Mouse (Mus musculus) frontal cortex, postnatal 25 days (tissue): Measurements from ENCODE around the gene Spa17.

Source experiments
- DNase-seq, 2 experiments: peaks; one replicate each; pipeline ENCODE4 v3.0.0; 2022; ENCODE audit warnings: low spot score in 2 of 2

Spa17 gene

DNA sequence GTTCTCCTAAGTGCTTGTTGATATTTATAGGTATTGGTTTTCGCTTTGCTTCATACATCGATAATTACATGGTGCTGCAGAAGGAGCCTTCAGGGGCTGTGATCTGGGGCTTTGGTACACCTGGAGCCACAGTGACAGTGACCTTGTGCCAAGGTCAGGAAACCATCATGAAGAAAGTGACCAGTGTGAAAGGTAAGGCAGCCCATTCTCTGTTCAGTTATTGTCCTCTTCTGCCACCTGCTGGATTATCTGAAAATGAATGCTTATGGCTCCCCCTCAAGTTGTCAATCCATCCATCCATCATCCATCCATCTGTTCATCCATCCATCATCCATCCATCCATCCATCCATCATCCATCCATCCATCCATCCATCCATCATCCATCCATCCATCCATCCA lies 3.2 kb upstream of the Spa17 start:
- no peak for DNase-seq

DNA sequence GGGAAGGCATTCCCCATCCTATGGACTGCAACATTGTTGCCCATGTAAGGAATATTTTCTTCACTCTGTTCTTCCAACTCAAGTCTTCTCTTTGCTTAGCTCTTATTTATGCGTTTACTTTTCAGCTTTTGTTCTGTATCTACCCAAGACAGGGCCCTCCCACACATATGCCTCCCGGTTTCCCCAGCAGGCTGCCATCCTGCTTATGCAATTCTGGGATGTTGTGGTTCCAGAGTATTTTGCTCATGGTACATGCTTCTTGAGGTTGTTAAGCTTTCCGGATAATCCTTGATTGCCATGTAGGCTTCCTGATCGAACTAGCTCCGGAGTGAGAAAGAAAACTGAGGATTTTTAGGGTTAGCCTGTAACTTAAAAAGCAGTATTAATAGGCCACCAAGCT lies 1.7 kb upstream of the Spa17 start:
- DNase-seq = no peak

DNA sequence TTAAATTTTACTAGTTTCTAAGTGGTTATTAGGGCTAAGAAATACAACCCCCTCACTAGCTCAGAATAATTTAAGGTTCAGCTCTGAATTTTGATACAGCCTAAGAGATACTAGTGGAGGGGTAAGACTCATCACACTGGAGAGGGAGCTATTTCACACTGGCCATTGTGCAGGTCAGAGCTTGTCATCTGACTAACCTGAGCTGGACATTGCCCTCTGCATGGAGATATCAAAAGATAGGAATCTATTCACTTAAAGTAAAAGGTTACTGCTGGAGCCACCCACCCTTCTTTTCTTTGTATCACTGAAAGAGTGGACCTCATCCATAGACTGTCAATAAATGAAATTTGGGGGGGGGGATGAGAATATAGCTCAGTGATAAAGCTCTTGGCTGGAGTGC lies 794 bp upstream of the Spa17 start:
- no peak for DNase-seq

DNA sequence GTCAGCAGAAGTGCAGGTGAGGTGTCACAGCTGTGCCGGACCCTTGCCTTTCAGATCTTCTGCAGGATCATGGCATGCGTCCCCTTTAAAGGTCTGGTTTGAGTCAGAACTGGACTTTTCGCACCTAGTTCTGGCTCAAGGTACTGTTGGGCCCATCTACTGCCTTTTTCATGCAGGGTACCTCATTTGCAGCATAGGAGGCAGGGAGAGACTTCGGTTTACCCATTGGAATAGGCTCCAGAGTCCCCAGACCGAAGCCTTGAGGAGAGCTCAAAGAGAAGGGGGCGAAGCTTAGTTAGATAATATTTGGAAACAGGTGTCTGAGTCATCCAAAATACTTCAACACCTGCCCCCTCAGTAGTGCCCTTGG lies 374 bp upstream of the Spa17 start:
- DNase-seq = no peak

DNA sequence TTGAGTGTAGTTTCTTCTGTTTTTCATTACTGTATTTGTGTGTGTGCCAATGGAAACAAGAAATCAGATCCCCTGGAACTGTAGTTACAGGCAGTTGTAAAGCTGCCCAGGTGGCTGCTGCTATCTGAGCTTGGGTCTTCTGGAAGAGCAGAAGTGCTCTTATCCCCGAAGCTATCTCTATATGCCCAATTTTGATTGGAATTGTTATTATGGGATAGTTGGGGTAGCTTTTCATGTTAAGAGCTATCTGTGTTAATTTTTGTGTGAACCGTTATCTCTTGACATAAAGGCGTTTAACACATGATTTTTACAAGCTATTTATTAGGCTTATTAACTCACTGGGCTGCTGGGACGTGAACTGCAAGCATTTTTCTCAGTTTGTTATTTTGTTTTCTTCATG lies 4.0 kb downstream of the Spa17 start:
- DNase-seq = no peak

DNA sequence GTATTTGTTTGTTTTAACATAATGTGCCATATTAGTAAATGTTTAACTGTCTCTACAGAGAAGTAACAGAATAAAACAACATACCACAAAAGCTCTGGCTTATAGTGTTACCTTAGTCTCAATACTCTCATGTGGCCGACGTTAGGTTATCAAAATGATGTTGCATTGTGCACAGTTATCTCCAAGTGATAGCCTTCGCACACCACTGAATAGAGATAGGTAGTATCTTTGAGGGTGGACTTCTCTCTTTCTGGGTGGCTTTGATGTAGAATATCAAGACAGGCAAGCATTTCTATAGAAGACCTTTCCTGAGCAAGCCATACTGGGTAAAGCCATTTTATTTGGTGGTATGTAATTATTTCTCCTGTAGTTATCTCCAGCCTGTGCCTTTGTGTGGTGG lies 8.4 kb downstream of the Spa17 start:
- no peak for DNase-seq

DNA sequence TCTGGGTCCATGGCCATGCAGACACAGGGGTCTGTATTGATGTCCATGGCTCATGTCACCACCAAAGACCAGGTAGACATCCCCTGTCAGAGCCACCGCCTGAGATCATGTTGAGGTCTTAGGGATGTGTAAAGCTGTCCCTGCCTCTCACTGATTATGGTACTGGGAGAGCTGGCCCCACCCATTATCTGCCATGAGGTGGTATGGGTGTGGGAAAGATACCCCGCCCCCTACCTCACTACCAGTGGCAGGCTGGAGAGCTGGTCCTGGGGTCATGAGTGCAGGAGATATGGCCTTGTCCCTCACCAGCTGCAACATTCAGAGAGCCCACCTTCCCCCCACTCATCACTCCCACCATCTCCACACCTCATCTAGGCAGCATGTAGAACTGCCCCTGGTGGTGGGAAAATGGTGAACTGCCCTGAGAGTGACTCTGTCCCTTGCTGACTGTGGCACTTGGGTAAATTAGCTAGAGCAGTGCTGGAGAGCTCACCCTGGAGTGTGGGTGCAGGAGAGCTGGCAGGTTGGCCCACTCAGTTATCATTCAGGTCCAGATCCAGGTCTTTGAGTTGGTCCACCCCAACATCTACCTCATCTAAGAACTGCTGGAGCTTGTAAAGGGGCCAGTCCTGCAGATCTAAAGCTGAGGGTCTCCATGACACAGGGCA lies 12.8 kb downstream of the Spa17 start:
- no peak for DNase-seq

DNA sequence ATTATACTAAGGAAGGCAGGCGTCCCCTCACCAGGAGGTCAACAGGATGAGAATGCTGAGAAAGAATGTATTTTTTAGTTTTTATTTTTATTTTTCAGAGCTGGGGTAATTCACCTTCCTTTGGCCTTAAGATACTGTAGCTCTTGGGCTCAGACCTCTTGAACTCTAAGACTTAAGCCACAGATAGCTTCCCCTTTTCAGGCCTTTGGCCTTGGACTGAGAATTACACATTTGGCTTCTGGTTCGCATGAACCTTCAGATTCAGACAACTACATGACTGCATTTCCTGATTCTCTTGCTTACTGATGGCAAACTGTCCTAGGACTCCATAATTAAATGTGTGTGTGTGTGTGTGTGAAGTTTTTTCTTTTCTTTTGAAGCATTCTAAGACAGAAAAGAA lies 14.9 kb downstream of the Spa17 start:
- no peak for DNase-seq

DNA sequence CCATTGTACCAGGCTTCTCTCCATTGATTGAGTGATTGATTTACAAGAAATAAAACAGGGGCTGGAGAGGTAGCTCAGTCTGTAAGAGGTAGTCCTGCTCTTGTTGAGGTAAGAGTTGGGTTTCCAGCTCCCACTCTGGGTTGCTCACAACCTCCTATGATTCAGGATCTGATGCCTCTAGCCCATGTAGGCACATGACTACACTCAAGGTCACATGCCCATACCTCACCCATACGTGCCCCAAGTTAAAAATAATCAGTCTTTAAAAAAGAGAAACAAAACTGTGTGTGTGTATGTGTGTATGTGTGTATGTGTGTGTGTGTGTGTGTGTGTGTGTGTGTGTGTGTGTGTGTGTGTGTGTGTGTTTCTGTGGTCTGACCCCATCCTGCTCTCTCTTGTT lies 18.0 kb downstream of the Spa17 start:
- no peak for DNase-seq

DNA sequence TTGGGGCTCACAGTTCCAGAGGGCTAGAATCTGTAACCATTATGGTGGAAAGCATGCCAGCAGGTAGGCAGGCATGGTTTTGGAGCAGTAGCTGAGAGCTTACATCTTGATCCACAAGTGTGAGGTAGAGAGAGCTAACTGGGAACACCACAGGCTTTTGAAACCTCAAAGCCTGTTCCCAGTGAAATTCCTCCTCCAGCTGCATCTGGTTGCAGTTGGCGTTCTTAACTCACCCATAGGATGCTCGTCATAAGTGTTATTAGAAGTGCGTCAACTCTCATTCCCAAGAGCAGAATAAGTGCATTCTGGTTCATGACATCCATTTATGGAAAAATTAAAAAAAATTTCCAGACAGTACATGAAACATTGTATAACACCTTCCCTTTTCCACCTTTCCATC lies 19.8 kb downstream of the Spa17 start:
- no peak for DNase-seq

DNA sequence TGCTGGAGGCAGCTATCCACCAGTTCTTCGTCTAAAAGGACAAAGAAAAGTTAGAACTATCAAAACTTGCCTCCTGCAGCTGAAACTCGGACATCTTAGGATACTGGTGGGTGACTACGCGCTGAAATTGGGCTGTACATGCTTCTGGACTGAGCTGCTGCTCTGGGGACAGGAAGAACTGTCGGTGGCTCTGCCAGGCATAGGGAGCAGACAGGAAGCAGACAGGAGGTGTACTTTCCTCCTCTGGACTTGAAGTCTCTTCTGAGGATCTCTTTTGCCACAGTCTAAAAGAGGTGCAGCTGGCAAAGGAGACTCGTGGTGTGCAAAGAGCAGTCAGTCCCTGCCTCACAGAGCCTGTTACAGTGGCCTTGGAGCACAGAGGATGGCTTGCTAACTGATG lies 20.9 kb downstream of the Spa17 start:
- no peak for DNase-seq

DNA sequence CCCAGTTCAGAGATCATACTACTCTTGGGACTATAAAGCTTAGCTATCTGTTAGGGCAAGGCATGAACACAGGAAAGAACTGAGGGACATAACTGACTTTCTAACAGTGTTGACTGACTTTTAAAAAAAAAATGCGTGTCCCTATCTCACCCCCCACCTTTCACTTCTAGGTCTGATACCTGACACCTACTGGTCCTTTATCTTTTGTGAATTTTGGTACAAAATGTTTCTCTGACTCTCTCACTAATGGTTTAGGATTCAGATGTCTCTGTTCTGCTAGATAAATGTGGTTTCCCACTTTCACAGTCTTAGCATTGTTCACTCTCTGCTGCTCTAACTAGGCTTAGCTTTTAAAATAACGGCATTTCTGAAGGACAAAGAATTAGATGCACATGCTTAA lies 21.5 kb downstream of the Spa17 start:
- DNase-seq = no peak

DNA sequence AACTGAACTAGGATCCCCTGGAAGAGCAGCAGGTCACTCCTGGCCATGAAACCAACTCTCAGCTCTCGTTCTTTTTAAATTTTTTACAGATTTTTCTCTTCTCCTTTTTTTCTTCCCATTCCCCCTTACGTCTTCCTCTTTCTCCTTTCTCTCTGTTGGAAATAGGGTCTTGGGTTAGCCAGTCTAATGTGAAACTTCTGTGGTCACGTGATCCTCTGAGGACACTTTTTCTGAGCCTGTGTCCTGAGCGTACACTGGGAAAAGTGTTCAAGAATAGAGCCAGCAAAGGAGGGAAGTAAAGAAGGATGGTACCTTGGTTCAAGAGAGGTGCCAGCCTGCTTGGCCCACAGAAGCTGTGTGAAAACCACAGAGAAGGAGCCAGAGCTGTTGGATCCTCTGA lies 23.1 kb downstream of the Spa17 start:
- DNase-seq = no peak

DNA sequence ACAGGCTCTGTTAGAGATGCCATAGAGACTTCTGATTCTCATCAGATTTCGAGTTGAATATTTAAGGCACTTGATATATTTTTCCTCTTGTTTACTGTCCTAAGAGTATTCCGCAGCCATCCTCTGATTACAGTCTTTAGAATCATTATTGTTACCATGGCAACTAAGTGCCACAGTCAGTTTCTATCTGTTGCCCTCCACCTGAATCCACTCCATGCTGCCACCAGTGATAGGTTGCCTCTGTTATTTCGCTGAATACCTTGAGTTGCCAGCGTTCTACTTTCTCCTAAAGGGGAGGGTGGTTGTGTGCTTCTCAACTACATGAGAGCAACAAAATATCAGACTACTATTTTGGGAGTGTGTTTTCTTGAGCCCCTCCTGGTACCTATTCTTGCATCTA lies 26.8 kb downstream of the Spa17 start:
- no peak for DNase-seq

DNA sequence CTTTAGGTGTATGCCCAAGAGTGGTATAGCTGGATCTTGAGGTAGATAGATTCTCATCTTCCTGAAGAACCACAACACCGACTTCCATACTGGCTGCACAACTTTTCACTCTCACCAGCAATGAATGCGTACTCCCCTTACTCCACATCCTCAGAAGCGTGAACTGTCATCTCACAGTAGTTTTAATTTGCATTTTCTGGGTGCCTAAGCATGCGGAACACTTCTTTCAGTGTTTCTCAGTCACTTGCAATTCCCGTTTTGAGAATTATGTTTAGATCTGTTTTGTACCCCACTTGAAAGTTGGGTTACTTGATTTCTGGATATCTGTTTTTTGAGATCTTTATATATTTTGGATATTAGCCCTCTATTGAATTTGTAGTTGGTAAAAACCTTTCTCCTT lies 29.9 kb downstream of the Spa17 start:
- DNase-seq = no peak

DNA sequence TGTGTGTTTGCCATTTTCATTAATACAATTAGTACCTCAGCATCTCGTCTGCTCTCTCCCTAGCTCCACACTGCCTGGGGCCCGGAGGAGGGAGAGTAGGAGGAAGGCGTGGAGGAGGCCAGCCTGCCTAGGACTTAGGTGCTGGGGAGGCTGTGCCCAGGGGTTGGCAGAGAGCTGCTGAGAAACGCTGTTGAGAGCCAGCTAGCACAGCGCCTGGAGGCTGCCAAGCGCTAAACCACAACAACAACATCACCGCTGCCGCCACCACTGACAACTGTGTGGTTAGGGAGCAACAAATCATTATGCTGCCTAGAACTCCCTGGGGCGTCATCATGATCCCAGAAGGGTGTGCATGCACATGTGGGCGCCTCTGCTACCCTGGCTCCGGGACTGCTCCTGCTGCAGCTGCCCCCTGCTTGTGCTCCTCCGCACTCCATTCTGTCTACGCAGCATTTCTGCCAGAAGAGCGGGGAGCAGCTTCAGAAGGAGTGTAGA lies 37.0 kb downstream of the Spa17 start:
- DNase-seq = peak; percentile 36 to 43

DNA sequence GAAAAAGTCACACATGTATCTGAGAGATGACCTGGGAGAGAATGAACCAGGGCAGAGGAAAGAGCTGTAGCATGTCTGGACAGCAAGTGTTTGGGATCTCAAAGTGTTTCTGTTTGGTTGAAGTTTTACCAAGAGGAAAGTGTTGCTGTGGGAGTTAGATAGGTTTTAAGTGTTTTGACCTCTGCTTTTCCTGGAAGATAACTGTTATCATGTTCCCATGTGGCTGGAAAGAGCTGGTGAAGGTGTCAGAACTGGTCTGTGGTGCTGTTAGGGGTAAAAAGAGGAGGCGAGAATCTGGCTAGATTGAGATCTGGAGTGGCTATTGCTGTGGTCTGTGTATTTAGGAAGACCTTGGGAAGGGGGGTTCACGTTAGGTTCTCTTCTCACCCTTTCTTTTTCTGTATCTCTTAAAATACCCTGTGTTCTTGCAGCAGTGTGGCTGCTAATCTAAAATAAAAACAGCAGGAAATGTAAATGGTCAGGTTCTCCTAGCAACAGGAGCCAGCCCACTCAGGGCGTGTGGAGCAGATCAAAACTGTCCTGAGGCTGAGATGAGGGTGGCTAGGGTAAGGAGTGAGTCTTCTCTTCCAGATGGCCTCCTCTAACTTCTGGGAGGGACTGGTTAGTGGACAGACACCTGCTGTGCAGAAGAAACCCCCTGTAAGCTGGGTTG lies 41.2 kb downstream of the Spa17 start:
- no peak for DNase-seq

DNA sequence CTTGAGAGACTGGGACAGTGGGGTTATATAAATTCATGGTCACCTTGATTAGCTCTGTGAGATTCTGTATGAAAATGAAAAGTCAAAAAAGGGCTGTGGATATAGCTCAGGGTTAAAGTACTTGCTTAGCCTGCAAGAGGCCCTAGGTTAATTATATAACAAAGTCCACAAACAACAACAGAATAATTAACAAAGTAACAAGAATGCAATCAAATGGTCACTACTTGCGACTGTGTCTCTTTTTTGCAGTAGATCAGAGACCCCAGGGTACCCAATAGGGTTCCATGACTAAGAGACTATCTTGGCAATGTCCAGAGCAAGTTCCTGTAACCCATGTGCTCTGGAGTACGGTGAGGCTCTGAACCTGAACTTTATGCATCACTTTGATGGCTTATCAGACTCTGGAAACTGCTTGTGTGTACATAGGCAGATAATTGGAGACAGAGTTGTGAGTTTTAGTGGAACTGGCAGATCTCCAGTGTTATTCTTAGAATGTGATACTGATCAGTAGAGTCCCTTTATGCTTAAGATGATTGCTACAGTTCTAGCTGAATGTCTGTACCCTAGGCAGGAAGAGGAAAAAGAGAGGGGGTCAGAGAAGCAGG lies 44.2 kb downstream of the Spa17 start:
- no peak for DNase-seq

DNA sequence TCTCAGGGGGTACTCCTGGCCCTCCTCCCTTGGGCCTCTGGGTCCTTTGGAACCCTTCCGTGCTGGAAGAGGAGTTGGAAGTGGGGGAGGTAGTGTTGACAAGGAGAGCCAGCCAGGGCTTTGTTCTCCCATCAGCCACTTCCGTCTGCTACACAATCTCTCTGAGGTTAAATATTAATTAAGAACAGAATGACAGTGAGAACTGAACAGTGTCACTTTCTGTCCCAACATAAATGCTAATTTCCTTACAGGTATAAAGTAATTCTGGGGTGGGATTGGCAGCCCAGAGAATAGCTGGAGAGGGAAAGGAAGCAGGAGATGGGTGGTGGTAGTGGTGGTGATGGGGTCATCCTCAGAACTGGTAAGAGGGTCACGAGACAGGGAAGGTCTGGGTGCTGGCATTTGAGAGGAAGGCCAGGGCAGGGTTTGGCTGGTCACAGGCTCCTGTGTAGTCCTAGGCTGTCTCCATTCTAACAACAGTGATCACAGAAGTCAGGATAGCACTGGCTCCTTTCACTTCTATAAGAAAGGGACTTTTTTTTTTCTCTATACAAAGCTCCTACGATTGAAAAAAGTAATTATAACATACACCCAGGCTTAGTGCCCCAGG lies 44.8 kb downstream of the Spa17 start:
- DNase-seq = no peak

DNA sequence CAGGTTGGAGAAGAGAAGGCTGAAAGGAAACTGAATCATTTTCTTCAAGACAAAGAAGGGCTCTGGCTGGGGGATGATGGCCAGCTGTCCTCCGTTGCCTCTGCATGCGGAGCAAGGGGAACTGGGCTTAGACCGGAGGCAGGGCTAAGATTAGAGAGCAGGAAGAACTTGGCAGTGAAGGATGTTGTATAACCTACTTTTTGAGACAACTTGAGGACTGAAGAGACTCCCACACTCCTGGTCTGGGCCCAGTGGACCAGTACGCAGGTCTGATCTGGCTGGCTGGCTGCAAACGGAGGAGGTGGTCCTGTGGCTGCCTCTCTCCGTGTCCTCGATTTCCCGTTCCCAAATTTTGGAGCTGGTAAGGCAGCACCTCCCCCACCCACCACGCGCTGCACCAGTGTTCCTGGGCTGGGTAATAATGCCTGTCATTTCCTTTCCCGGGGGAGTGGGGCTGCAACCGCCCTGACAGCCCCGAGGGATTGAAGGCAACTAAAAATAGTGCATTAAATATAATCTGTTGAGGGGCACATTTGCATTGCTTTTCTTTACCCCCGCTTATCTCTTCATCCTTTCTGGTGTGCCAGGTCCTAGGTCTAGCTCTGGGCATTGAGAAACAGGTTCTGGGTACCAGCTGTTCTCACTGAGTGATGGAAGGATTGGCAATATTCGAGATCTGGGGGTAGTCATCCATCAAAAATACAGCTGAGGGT lies 45.5 kb downstream of the Spa17 start:
- DNase-seq = peak in 1 of 2 experiments; percentile 60

DNA sequence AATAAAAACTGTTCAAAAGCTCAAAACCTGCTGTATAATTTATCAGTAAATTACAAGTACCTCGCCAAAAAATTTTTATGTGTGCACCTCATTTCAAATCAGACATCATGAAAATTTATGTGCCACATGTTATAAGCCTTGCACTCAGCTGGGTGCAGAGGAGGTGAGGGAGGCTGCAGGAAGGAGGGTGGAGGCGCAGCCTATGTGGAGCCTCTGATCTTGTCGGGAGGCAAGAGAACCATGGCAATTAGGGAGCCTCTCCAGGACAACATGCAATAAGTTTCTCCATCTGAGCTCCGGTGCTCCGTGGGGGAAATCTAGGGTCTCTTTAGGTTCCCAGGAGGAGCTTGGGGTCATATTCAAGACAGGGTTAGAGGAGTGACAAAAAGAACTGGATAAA lies 46.1 kb downstream of the Spa17 start:
- DNase-seq = no peak

DNA sequence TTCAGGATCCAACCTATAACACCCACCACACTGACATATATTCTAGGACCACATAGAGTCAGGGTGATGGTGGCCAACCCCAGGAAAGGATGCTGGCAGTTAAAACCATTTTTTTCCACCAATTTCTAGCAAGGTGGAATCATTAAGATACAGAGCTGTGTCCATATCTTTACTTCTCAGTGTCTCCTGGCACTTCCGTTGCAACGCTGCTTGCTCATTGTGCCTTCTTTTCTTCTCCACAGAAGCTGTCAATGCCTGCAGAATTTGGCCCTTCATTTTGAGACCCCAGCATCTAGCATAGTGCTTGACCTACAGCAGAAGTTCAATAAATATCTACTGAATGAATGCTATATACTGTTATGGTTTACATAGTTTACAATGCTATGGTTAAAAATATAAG lies 46.5 kb downstream of the Spa17 start:
- DNase-seq = no peak
